Mouse (Mus musculus): ENCODE data around the gene Syt12. TPM values are rescaled to one million over a fixed set of nuclear protein-coding genes. Genes with fewer than 3 reads are reported as not detected.

Syt12 gene
- polyA plus RNA-seq, 1 experiment from 2014 or later: 1.0 TPM

- no peaks in the 10 kb centered on the region for H3K9me3 ChIP-seq (replicated peaks)
- no peak for ATAC-seq
- H3K27me3 ChIP-seq: no peaks in the 10 kb centered on the region
- H3K27ac ChIP-seq: no peak overlapping the region
- no peak overlapping the region for H3K4me2 ChIP-seq
- no peak overlapping the region for H3K9ac ChIP-seq
- no peaks in the 10 kb centered on the region for H3K36me3 ChIP-seq (ENCODE audit: poor library complexity, severe bottlenecking)
- no peak overlapping the region for H3K4me3 ChIP-seq
- no peaks in the 10 kb centered on the region for H3K4me1 ChIP-seq
These were observed 59.5 kb downstream of the Syt12 start for GRCm38 (mm10) chr19:4417713-4418112.

- H3K27me3 ChIP-seq: no peaks in the 10 kb centered on the region
- H3K9me3 ChIP-seq (replicated peaks): no peaks in the 10 kb centered on the region
- H3K9ac ChIP-seq: no peak overlapping the region
- H3K4me2 ChIP-seq: no peak overlapping the region
- no peak for ATAC-seq
- no peaks in the 10 kb centered on the region for H3K36me3 ChIP-seq (ENCODE audit: poor library complexity, severe bottlenecking)
- no peaks in the 10 kb centered on the region for H3K4me1 ChIP-seq
- no peak overlapping the region for H3K4me3 ChIP-seq
- 0% methylated on average over 1 of the region's 1 CpGs for WGBS
- H3K27ac ChIP-seq: no peak overlapping the region
These were observed 60.1 kb downstream of the Syt12 start for GRCm38 (mm10) chr19:4417183-4417582.

- no peaks in the 10 kb centered on the region; the same call in 1 of the 2 replicates for H3K27me3 ChIP-seq
- H3K27ac ChIP-seq: no peak overlapping the region
- no peaks in the 10 kb centered on the region for H3K36me3 ChIP-seq (ENCODE audit: poor library complexity, severe bottlenecking)
- no peak overlapping the region for H3K4me2 ChIP-seq
- 84% methylated on average over 1 of the region's 1 CpGs for WGBS
- H3K9ac ChIP-seq: no peak overlapping the region
- no peak for ATAC-seq
- H3K4me1 ChIP-seq: no peaks in the 10 kb centered on the region
- H3K9me3 ChIP-seq (replicated peaks): no peaks in the 10 kb centered on the region
- H3K4me3 ChIP-seq: no peak overlapping the region
These were observed 62.6 kb downstream of the Syt12 start for GRCm38 (mm10) chr19:4414631-4415030.

GRCm38 (mm10) chr19:4409062-4409461 lies 68.2 kb downstream of the Syt12 start:
- no peaks in the 10 kb centered on the region for H3K36me3 ChIP-seq (ENCODE audit: poor library complexity, severe bottlenecking)
- no peak overlapping the region for H3K27ac ChIP-seq
- no peaks in the 10 kb centered on the region for H3K9me3 ChIP-seq (replicated peaks)
- 62% methylated on average over 2 of the region's 2 CpGs for WGBS
- H3K9ac ChIP-seq: no peak overlapping the region
- H3K4me1 ChIP-seq: no peaks in the 10 kb centered on the region
- no peak overlapping the region for H3K4me2 ChIP-seq
- H3K4me3 ChIP-seq: no peak overlapping the region
- no peak for ATAC-seq
- H3K27me3 ChIP-seq: no peaks in the 10 kb centered on the region; the same call in 1 of the 2 replicates

GRCm38 (mm10) chr19:4404840-4405239 lies 72.4 kb downstream of the Syt12 start:
- Histone ChIP-seq H3K27me3 (no peaks in the 10 kb centered on the region), H3K4me2 (no peak overlapping the region), H3K9ac (no peak overlapping the region), H3K36me3 (ENCODE audit: poor library complexity, severe bottlenecking) (no peaks in the 10 kb centered on the region), H3K4me3 (no peak overlapping the region), H3K27ac (no peak overlapping the region), H3K9me3 (replicated peaks) (no peaks in the 10 kb centered on the region), H3K4me1 (no peaks in the 10 kb centered on the region)
- WGBS: 91% methylated on average over 2 of the region's 2 CpGs
- no peak for ATAC-seq

- 71% methylated on average over 4 of the region's 4 CpGs for WGBS
- H3K4me3 ChIP-seq: no peak overlapping the region
- H3K4me2 ChIP-seq: no peak overlapping the region
- no peaks in the 10 kb centered on the region for H3K36me3 ChIP-seq (ENCODE audit: poor library complexity, severe bottlenecking)
- no peak overlapping the region for H3K9ac ChIP-seq
- no peaks in the 10 kb centered on the region for H3K9me3 ChIP-seq (replicated peaks)
- H3K27me3 ChIP-seq: no peaks in the 10 kb centered on the region
- H3K4me1 ChIP-seq: peaks cover 18% of the 10 kb centered on the region
- no peak for ATAC-seq
- H3K27ac ChIP-seq: no peak overlapping the region
These were observed 78.3 kb downstream of the Syt12 start for GRCm38 (mm10) chr19:4398959-4399358.

- 26% methylated on average over 8 of the region's 8 CpGs for WGBS
- Histone ChIP-seq H3K4me3 (peak overlapping the region; percentile 93), H3K9me3 (replicated peaks) (no peaks in the 10 kb centered on the region), H3K36me3 (ENCODE audit: poor library complexity, severe bottlenecking) (peaks cover 2% of the 10 kb centered on the region; the same call in 1 of the 2 replicates), H3K9ac (peak overlapping the region; percentile 80), H3K4me2 (peak overlapping the region; percentile 91), H3K4me1 (peaks cover 21% of the 10 kb centered on the region), H3K27me3 (no peaks in the 10 kb centered on the region), H3K27ac (no peak overlapping the region)
- ATAC-seq: no peak
These were observed 78.7 kb downstream of the Syt12 start for GRCm38 (mm10) chr19:4398630-4398948.

DNA sequence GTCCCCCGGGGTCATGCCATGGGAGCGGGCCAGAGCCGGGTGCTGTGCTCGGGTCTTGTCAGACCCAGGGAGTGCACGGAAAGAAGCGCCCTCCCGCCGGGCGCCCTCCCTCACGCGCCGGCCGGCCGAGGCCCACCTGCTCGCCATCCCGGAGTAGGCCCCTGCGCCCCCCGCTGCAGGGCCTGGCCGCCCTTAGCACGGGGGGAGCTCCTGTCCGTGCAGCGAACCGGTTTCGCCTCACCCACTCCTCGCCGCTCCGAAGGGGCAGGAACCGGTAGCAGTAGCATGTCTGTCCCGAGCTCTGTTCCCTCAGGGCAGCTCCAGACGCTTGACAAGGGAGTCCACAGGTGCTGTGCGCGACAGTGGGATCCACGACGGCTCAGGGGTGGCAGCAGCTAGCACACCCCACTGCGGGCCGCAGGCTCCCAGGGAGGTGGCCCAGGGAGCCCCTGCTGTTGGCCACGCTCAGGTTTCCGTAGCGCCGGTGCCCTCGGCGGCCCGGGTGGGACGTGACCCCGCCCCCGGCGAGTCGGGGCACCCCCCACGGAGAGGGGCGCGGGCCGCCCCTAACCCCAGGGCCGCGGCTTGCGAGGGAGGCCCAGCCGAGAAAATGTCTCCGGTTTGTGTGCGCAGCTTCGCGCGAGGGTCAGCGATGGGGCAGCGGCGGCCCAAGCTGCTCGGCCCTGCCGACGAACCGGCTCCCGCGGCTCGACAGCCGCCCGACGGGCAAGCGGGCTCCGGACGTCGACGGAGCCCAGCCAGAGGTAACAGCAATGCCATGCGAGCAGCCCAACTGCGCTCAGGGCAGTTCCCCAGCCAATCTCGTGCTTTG lies 79.2 kb downstream of the Syt12 start, which contains the start of gene Kdm2a:
TSS of gene Kdm2a (minus strand) at position 488 of the 832 bp plus-strand sequence.
- peak within 1 kb of the TSS; percentile 80 for H3K9ac ChIP-seq
- ATAC-seq: peak; percentile 68
- WGBS: 1% methylated on average over 78 of the region's 82 CpGs

DNA sequence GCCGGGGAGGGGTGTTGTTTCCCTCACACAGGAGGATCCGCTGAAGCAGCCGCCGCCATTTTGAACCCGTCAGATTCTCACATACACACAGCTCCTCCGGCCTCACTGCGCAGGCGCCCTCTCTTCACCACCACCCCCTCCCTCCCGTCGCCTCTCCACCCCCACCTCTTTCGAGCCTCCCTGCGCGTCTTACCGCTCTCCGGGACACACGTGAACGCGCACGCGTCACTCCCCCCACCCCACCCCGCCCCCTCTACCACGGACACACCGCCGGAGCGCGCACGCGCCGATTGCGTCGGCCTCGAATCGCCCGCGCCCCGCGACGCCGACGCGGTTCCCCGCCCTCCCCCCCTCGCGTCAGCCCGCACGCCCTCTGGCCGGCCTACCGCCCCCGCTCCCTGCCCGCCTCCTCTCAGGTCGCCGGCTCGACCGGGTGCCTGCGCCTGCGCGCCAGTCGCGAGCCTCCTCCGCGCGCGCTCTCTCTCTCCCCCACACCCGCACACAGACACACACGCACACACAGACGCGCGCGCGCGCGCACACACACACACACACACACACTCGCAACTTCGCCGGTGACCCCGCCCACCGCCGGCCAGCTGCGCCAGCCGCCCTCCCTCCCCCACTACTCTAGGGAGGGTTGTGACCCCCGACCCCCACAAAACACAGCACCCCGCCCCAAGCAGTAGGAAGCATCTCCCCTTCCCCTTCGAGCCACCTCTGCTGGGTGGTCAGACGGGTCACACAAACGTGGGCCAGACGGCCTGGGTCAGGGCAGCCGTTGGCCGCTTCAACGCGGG lies 80.0 kb downstream of the Syt12 start:
- Histone ChIP-seq H3K4me3 (peak overlapping the region; percentile 93), H3K9me3 (replicated peaks) (no peaks in the 10 kb centered on the region), H3K36me3 (ENCODE audit: poor library complexity, severe bottlenecking) (peaks cover 7% of the 10 kb centered on the region; the same call in 1 of the 2 replicates), H3K4me2 (peak overlapping the region; percentile 91), H3K27ac (peak overlapping the region; percentile 91), H3K4me1 (peaks cover 32% of the 10 kb centered on the region), H3K27me3 (no peaks in the 10 kb centered on the region), H3K9ac (peak overlapping the region; percentile 98)
- under 1% methylated on average over 68 of the region's 90 CpGs for whole genome bisulfite sequencing
- ATAC-seq: peak; percentile 91

More for the DNA sequence above, 79.2 kb downstream of the Syt12 start, which contains the start of gene Kdm2a:
- Histone ChIP-seq H3K27ac (peak within 1 kb of the TSS; percentile 87), H3K36me3 (ENCODE audit: poor library complexity, severe bottlenecking) (peaks cover 5% of the 10 kb centered on the region; the same call in 1 of the 2 replicates), H3K4me1 (peaks cover 27% of the 10 kb centered on the region), H3K9me3 (replicated peaks) (no peaks in the 10 kb centered on the region), H3K4me3 (peak within 1 kb of the TSS; percentile 93), H3K27me3 (no peaks in the 10 kb centered on the region), H3K4me2 (peak within 1 kb of the TSS; percentile 91)

GRCm38 (mm10) chr19:4396081-4396997 lies 80.9 kb downstream of the Syt12 start:
- Histone ChIP-seq H3K4me3 (peak overlapping the region; percentile 93), H3K27me3 (no peaks in the 10 kb centered on the region), H3K9ac (peak overlapping the region; percentile 98), H3K36me3 (ENCODE audit: poor library complexity, severe bottlenecking) (peaks cover 7% of the 10 kb centered on the region; the same call in 1 of the 2 replicates), H3K4me2 (peak overlapping the region; percentile 84), H3K9me3 (replicated peaks) (no peaks in the 10 kb centered on the region), H3K27ac (peak overlapping the region; percentile 91), H3K4me1 (peaks cover 39% of the 10 kb centered on the region)
- peak; percentile 64 for ATAC-seq
- under 1% methylated on average over 68 of the region's 80 CpGs for WGBS

All from forebrain, embryonic 13.5 days (tissue).